Mouse (Mus musculus): ENCODE measurements around the gene Akirin1.

Gene Akirin1

GRCm38 (mm10) chr4:123750152-123750651 lies at the start of gene Akirin1:
TSS of gene Akirin1 (minus strand) at chr4:123750345.
- DNase-seq = peak; percentile 94

GRCm38 (mm10) chr4:123797856-123798255 lies 47.7 kb upstream of the Akirin1 start:
- DNase-seq = no peak

- no peak for DNase-seq
Observed at GRCm38 (mm10) chr4:123797403-123797802, 47.3 kb upstream of the Akirin1 start.

- DNase-seq = no peak
Observed at GRCm38 (mm10) chr4:123795057-123795456, 44.9 kb upstream of the Akirin1 start.

GRCm38 (mm10) chr4:123793136-123793535 lies 43.0 kb upstream of the Akirin1 start:
- DNase-seq = no peak

GRCm38 (mm10) chr4:123792666-123793065 lies 42.5 kb upstream of the Akirin1 start:
- no peak for DNase-seq

GRCm38 (mm10) chr4:123787191-123787985 lies 37.2 kb upstream of the Akirin1 start, which contains the start of gene Rhbdl2:
TSS of gene Rhbdl2 (plus strand) at chr4:123787874.
- DNase-seq = peak; percentile 2 to 3

GRCm38 (mm10) chr4:123768234-123768633 lies 18.1 kb upstream of the Akirin1 start:
- no peak for DNase-seq

GRCm38 (mm10) chr4:123767807-123768206 lies 17.7 kb upstream of the Akirin1 start:
- no peak for DNase-seq

- no peak for DNase-seq
Observed at GRCm38 (mm10) chr4:123765071-123765470, 14.9 kb upstream of the Akirin1 start.

- no peak for DNase-seq
Observed at GRCm38 (mm10) chr4:123758306-123758705, 8.2 kb upstream of the Akirin1 start.

GRCm38 (mm10) chr4:123750707-123751312 lies 665 bp upstream of the Akirin1 start:
- DNase-seq = no peak

- DNase-seq = peak; percentile 25 to 49
Observed at GRCm38 (mm10) chr4:123749484-123750130, 538 bp downstream of the Akirin1 start.

- DNase-seq = no peak
Observed at GRCm38 (mm10) chr4:123748726-123749415, 1.3 kb downstream of the Akirin1 start.

GRCm38 (mm10) chr4:123745221-123745775 lies 4.8 kb downstream of the Akirin1 start:
- DNase-seq = no peak

GRCm38 (mm10) chr4:123742891-123743290 lies 7.3 kb downstream of the Akirin1 start:
- DNase-seq = peak in 1 of 2 experiments; percentile 18

GRCm38 (mm10) chr4:123738708-123739107 lies 11.4 kb downstream of the Akirin1 start:
- no peak for DNase-seq

- DNase-seq = no peak
Observed at GRCm38 (mm10) chr4:123733532-123733931, 16.6 kb downstream of the Akirin1 start.

GRCm38 (mm10) chr4:123732921-123733320 lies 17.2 kb downstream of the Akirin1 start:
- no peak for DNase-seq

- DNase-seq = no peak
Observed at GRCm38 (mm10) chr4:123732163-123732910, 17.8 kb downstream of the Akirin1 start.

- no peak for DNase-seq
Observed at GRCm38 (mm10) chr4:123721761-123722160, 28.4 kb downstream of the Akirin1 start.

- DNase-seq = no peak
Observed at GRCm38 (mm10) chr4:123718434-123718780, 31.7 kb downstream of the Akirin1 start.
